Mouse (Mus musculus) megakaryocyte, adult 5-6 weeks (primary cell): ENCODE results near the gene Ngfr. TPM values are rescaled to one million over a fixed set of nuclear protein-coding genes. Genes with fewer than 3 reads are reported as not detected.
"Not testable (repeated sequence)": the region's sequence is repeated elsewhere in the genome, so short reads cannot be mapped to it uniquely, and the experiment has no call there.

Experiments
- ATAC-seq: 2 replicates; pipeline ENCODE4 v1.8.0; 2016; ENCODE audit warnings: mild to moderate bottlenecking, inconsistent platforms; ENCODE audit not compliant: poor library complexity, severe bottlenecking
- total RNA-seq, 2 experiments: library from RNA; stranded (forward) in 1 of 2; stranded (reverse) in 1 of 2; fragments of 153-499, 151-499 nt in 1 of 2; fragments of 221-1000, 200-1000 nt in 1 of 2; gene quantifications; 2 replicates each; pipeline versions ENCODE4 v1.2.3 to v1.2.4; 2015 to 2017

Ngfr gene
- 0.27 and 0.47 TPM in 2 replicates for total RNA-seq (2015)
- 0.08 and 0.40 TPM in 2 replicates for total RNA-seq (2017)

DNA sequence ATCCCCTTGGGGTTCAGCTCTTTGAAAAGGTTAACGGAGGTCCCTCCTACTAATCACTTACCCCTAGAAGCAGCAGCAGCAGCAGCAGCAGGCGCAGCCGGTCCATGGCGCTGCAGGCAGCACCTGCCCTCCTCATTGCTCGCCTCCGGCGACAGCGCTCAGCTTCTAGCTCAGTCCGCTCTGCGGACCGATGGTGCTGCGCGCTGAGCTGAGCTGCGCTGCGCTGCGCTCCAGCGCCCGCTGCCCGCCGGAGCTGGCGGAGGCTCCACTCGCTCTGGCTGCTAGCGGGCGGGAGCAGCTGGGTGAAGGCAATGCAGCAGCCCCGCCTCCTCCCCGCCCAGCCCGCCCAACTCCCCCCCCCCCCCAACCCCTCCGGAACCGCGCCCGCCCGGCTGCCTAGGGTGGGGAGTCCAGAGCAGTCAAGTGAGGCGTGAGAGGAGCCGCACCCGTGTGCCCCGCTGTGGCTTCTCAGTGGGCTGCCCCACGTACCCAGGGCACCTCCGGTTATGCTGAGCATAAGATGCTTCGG, at the start of gene Ngfr:
Gene Ngfr (minus strand): TSS at position 313 of the 529 bp plus-strand sequence.
- no peak for ATAC-seq

DNA sequence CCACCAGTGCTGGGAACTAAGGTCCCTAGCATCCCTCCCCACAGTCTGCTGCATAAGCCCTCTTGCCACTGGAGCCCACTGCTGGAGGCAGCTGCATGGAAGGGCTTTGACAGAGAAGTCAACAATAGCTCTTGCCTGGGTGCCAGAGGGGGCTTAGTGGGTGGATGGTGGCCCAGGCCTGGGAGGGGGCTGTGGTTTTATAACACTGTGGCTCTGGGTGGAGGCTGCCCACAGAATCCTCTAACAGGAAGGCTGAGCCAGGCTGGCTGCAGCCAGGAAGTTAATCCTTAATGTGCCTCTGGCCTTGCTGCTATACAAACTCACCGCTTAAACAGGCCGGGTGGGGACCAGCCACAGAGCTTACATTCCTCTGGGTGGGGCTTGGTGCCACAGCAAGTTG, 47.5 kb upstream of the Ngfr start:
- no peak for ATAC-seq

DNA sequence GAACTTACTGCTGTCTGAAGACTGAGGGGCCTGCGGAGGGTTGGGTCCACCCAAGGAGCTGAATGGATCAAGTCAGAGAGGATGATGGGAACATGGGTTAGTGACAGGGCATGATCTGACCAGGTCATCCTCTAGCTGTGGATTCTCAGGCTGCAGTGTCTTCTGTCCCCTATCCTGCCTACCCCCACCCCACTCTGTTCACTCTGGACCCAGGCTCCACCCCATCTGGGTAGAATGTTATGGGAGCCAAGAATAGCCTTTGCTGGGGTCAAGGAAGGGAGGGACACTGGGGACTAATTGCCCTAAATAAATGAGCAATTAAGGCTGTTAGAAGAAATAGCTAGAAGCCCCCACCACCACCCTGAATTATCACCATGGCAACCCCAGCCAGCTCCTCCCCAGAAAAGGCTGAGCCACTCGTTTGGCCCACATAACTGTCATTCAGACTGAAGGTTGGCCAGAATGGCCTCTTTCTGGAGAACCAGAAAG, 46.0 kb upstream of the Ngfr start:
- no peak for ATAC-seq

DNA sequence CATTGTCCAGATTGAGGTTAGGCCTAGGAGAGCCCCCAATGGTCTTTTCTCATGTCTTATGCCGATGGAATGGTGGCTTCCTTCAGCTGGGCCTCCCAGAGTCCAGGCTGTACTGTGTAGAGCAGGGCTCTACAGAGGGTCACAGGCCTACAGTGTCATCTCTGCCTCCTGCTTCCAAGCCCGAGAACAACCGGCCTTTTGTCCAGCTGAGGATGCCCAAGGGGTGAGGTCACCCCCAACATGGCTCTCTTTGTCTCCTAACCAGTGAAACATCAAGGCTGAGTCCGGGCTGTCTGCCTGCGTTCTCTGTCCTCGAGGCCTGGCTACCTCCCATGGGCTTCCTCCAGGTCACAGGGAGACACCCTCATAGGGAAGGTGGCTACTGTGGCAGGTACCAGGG, 44.9 kb upstream of the Ngfr start:
- no peak for ATAC-seq

DNA sequence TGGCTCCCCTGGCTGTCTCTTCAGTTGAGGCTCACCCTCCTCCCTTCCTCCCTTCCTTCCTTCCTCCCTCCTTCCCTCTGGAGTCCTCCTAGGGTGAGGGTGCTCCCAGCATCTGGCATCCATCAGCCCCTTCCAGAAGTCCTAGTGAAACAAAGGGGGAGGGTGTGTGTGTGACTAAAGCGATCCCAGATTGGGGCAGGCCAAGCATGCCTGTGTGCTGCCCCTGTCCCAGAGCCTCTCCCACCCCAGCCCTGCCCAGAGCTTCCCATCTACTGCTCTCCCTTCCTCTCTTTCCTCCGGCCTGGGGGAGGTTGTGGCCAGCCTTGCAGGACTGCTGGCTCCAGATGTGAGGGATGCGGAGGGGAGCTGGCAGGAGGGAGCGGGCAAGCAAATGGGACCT, 43.8 kb upstream of the Ngfr start:
- no peak for ATAC-seq

DNA sequence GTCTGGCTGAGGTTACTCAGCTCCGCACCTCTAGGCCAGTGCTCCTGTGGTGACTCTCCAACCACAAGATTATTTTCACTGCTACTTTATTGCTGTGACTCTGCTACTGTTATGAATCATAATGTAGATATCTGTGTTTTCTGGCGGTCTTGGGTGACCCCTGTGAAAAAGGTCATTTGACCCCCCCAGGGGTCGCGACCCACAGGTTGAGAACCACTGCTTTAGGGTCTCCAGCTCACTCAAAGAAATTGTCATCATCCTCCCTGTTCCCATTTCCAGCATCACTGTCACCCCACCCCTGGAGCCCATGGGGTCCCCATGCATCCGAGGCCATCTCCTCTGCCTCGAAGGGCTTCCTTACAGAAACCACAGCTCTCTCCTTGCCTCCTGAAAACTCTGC, 43.0 kb upstream of the Ngfr start:
- ATAC-seq = no peak

DNA sequence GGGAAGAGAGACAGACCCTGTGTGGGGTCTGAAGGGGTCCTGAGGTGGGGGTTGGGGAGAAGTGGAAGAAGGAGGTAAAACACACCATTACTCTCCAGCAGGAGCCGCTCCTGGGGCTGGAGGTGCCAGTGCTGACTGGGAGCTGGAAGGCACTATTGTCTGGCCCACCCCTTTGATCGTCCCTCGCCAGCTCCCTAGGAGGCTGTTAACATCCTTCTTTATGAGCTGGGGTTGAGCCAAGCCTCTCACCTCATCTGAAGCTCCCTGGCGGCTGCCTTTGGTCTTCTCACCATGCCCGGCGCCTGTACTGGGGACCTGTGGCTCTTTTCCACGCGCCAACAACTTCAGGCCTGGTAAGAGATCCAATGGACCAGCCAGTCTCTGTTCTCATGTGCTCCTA, 34.9 kb upstream of the Ngfr start:
- ATAC-seq = no peak

DNA sequence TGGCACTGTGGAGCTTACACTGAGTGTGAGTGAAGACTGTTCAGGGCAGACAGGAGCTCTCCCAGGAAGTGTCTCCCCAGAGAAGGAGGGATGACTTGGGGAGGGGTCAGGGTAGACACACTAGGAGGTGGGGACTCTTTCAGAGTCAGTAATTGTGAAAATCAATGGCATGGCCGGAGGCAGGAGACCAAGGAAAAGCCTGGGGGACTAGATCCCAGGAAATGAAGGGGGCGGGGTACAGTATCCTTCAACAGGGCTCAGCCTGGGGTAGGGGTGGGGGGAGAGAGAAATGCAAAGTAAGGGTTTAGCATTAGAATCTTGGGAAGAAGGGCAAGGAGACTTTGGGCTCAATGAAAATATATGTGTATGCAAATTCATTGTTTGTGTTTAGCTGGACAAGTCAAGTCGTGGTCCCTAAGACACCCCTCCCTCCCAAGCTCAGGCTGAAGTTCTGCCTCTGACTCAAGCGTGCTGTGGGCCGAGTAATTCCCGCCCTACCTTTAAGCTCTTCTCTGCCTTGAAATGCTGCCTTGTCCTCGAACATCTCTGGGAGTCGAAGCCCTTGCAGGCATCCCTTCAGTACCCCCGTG, 34.1 kb upstream of the Ngfr start:
- no peak for ATAC-seq

DNA sequence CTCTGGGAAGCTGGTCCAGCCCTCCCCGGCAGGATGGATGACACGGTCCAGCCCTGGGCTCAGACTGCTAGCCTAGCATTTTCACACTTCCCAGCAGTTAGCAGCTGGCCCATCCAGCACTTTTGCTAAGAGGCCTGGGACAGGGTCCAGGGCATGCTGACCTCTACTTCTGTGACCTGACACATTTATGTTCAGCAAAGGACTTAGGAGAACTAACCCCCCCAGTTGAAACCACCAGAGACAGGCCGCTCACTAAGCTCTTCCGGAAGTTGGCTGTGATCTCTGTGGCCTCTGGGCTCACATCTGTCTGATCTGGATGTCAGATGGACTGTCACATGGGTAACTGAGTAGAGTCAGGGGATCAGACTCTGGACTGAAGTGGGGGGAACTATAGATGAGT, 33.5 kb upstream of the Ngfr start:
- no peak for ATAC-seq

DNA sequence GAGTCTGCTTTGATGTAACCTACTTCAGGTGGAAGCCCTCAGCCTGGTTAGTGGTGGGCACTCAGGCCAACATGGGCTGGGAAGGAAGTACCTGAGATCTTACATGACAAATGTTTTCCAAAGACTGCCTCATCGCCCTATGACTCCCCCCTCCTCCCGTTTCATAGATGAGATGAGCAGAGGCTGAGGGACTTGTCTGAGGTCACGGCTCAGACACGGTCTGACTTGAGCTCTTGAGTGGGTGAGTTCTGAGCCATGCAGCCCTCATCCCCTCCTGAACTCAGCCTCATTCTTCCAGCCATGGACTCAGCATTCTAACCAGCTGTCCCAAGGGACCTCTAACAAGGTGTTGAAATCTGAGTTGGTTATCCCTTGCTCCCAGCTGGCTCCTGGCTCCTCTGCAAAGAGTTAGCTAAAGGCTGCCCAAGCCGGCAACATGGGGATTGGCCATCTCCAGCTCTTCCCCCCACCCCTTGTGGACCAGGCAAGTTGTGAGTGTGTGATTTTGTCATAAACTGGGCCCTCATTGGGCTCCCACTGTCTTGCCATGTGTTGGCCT, 32.4 kb upstream of the Ngfr start:
- ATAC-seq = no peak

DNA sequence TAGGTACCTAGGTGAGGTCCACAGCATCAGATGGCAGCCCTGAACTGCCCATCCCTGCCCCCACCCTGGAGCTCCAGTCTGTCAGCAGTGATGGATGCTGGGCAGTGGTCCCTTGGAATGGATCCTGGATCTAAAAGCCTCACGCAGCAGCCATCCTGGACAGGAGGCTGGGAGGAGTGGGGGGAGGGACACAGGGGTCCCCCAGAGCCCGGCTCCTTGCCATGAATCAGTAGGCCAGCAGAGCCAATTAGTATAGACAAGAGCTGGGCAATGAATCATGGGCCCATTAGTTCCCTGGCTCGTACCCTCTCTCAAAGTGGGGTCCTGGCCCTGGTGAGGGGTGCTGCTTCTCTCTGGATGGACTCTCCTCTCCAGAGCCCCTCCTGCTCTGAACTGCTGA, 31.5 kb upstream of the Ngfr start:
- ATAC-seq = no peak

DNA sequence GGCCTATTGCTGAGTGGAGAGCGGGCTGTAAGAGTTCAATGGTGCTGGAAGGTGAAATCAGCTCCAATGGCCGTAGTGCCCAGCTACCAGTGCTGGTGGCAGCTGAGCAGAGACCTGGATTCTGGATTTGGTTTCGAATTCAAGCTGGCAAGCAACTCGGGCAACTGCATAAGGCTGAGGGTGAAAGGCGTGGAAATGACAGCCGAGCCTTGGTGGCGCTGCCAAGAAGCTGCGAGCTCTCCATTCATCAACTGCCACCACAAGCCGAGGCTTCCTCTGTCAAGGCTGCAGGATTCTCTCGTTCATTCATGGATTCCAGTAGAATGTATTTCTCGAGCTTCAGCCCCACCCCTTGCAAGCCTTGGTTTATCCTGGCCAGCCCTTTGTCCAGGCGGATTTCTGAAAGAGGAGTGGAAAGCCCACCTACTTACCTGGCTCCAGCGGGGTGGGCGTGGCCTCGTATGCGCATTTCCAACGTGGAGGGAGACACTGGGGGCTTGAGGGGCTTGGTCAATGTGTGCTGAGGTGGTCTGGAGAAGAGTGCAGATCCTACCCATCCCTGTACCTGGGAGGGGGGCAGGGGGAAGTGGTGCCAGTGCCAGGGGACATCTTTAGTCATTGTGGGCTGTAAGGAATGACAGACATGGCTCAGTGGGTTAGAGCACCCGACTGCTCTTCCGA, 30.4 kb upstream of the Ngfr start:
- no peak for ATAC-seq

DNA sequence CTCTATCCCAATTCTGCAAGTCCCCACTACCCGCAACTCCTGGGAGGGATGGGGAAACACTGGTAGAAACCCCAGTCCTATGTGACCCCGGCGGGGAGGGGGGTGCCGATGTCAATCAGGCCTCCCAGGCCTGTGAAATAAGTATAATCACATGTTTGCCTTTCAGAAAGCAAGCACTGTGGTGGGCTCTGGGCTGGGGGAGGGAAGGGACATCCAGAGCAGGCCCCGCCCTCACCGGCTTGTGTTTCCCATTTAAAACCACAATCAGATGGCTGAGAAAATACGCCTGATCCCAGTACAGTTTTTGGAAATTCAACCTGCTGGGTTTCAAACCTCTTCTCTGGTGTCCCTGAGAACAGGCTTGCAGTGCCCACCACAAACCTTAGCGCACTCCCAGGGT, 27.2 kb upstream of the Ngfr start:
- no peak for ATAC-seq

DNA sequence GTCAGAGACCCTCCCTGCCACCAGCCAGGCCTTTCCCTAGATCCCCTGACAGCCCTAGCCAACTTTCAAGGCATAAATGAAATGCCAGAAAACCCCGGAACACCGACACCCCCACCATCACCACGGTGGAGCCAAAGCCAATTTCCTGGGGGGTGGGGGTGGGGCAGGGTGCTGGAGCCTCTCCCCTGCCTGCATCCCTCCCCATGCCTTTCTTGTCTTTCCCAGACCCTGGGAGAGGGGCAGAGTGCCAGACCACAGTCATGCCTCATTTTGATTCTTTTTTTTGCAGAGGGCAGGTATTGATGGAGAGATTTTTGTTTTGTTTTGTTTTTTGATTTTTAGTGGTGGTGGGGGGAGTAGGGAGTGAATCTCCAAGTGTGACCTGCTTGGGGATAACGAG, 23.7 kb upstream of the Ngfr start:
- ATAC-seq = no peak

DNA sequence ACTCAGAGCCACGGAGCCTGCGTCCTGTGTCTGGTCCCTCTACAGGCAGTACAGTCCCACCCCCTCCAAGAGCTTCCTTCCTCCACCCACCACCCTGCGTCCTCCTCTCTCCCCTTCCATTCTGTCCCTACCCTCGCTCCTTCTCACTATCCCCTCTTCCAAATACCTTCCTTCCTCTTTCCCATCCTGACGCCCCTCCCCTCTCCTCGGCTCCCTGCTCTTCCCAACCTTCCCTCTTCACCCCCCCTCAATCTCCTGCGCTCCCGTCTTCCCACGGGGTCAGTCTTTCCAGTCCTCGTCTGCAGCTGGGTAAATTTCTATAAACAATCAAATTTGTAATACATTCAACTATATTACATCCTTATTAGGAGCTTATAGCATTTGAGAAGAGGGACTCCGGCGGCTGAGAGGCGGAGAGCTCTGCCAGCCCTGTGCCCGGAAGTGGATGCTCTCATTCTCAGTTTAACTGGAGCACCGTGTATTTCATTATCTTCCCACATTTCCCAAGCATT, 22.9 kb upstream of the Ngfr start:
- no peak for ATAC-seq

DNA sequence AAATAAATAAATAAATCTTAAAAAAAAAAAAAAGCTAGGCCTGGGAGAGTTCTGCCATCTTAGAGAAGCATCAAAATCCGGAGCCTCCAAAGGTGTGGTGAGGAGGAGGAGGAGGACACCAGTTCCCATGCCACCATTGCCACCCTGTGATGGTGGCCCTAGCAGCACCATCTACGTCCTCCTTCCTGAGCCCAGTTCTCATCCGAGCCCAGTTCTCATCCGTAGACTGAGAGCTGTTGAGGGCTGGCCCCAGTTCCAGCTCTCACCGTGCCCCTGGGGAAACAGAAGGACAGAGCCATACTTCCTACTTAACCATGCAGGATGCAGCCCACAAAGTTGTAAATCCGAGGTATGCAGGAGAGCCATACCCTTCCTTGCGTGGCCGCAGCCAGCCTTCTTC, 22.4 kb upstream of the Ngfr start:
- ATAC-seq = no peak

DNA sequence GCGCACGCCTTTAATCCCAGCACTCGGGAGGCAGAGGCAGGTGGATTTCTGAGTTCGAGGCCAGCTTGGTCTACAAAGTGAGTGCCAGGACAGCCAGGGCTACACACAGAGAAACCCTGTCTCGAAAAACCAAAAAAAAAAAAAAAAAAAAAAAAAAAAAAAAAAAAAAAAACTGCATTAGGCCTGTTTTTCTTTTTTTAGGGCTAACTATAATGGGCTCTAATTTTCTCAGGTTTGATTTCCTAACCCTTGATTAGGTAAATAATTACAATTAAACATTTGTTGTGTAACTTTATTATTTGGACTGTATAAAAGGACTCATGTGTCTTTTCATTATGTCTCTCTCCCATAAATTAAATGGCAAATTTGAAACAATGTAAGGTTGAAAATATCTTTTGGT, 19.8 kb upstream of the Ngfr start:
- ATAC-seq = not testable (repeated sequence)

DNA sequence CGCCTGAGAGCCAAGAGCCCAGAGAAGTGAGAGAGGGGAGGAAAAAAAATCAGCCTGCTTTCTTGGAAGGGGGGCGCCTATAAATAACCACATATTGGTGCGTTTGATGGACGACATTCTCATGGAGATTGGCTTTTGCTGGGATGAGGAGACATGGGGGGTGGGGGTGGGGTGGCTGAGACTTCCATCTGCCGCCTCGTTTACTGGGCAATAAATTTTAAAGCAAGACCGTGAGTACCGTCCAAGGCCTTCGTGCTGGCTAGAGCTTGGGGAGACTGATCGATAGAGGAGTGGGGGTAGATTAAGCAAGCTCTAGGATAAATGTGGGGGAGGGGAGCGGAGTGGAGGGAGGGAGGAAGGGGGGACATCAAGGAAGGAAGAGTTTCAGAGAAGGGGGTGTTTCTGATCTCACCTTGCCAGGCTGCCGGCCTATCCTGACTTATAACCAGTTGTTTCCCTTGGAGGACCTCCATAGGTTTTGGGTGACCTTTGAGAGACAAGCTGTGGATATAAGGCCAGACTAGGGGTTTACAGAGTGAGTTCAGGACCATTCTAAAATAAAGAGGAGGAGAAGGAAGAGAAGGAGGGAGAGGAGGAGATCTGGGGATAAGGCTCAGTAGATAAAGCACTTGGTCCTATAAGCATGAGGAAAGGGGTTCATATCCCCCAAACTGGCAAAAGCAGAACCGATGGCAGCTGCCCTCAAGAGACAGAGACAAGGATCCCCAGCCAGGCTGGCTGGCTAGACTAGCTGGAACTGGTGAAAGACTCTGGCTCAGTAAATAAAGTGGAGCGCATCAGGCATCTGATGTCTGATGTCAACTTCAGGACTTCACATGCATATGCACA, 10.9 kb upstream of the Ngfr start:
- ATAC-seq = no peak

DNA sequence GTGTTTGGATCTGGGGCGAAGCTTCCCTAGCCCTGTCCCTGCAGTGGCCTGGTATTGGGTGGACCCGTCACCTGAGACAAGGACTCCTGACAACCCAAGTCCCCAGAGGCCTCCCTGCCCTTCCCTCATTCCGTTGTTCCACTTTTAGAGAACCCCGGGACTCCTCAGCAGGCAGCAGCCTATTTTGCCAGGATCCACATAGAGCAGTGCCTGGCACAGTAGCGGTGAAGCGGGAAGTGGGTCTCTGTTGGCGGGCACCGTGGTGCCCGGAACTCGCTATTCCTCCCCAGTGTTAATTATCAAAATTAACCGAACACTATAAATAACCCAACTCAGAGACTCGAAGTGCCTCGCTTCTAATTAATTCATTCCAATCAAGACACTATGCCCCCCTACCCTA, 10.2 kb upstream of the Ngfr start:
- no peak for ATAC-seq

DNA sequence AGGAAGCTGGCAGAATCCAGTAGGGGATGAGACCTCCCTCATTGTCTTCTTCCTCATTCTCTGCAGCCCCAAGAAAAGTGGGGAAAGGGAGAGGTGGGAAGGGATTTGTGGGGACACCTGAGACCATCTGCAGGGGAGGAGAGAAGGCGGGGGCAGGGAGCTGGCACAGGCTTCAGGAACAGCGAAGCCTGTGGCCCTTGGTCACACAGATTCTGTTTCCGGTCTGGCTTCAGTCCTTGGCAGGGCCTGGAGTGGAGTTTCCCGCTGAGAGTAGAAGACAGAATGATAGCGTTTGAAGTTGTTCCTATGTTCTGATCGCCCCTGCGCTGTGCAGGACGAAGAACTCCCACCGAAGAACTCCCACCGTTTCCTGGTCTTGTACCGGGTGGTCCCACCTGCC, 9.2 kb upstream of the Ngfr start:
- no peak for ATAC-seq

DNA sequence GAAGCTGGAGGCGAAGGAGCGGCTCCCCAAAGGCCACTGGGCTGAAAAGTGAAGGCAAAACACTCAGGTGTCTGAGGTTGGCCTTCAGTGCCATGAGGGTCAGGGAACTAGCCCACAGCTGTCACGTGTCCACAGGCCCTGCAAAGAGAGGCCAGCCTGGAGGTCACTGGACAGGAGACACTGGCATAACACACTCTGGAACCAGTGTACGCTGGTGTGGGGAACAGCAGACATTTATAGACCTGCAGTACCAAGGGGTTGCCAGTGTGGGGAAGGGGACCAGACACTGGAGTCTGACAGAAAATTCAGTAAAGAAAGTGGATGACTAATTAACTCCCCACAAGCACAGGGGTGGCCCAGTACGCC, 8.6 kb upstream of the Ngfr start:
- no peak for ATAC-seq
